Mouse (Mus musculus) lung, postnatal 0 days (tissue): ENCODE measurements at regions not wholly inside any gene's neighbourhood (a gene's known extent, or its start where the extent isn't known, plus 50 kb on each side); places are given as distances from the start of the nearest gene placed in this dataset.

Source experiments
- CTCF ChIP-seq: IDR thresholded peaks from 2 replicates; pipeline ENCODE4 v1.5.1; 2016; ENCODE audit warnings: antibody characterized with exemption, mild to moderate bottlenecking
- EP300 ChIP-seq: IDR thresholded peaks from 2 replicates; pipeline ENCODE4 v1.6.1; 2016; ENCODE audit warnings: antibody characterized with exemption, mild to moderate bottlenecking, control low read depth

- TF ChIP-seq EP300 (no peak), CTCF (no peak)
Observed at GRCm38 (mm10) chr2:75114375-75114774, 288.8 kb downstream of the Mtx2 start.
